Mouse (Mus musculus) cerebellum, postnatal 10 days (tissue): ENCODE measurements at regions not wholly inside any gene's neighbourhood (a gene's known extent, or its start where the extent isn't known, plus 50 kb on each side); places are given as distances from the start of the nearest gene placed in this dataset.

Experiments used
- DNase-seq, 2 experiments: peaks; one replicate each; pipeline ENCODE4 v3.0.0; 2021; ENCODE audit warnings: mixed read lengths in 2 of 2

DNA sequence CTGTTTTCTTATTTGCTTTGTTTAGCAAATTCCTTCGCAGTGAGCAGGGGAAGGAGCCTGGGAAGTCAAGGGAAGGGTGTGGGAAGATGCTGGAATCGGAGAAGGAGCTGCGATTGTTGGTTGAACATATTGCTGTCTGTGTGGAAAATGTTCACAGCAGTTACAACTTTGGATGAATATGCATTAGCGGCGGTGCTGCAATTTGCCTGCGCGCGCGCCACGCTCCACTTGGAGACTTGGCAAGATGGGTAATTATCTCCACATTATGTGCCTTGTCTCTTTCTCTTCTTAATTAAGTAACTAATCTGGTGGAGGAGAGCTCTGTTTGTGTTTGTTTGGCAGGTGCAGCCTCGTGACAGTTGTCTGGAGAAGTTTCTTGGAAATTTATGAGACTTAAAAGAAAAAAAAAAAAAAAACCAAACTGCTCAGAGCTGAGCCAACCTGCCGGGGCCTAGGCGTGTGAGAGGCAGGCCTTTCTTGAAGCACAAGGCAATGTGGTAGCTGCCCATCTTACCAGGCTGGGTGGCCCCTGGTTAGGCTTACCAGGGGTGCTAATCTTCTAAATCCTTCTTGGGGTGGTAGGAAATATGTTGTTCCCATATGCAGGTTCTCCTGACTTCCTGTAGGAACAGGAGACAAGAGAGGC, 279.2 kb upstream of the Tle3 start:
- peak in 1 of 2 experiments; percentile 38 for DNase-seq

DNA sequence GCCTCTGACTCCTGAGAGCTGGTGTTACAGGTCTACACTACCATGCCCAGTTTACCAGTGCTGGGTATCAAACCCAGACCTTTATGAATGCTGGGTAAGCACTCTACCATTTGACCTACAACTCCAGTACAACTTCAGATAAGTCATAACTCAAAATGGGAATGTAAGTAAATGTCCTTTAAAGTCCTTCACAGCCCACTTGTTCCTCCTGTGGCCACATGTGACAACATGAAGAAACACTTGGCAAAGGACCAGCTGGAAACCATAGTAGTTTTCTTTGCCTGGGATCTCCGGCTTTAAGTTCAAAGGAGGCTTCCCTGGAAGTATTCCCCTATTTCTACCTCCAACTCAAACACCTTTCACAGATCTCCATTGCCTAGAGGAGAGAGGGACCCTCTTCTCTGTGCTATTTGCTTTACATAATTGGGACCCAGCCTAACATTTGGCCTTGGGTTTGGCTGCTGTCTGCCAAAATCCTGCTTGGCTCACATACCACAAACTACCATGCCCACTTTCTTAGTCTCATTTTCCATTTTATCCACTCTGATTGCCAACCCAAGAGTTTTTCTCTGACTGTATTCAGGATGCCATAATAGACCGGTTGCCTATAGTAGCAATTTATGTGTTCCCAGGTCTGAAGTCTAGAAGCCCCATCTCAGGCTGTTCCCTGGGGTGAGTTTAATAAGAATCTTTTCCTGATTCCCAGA, 276.9 kb upstream of the Tle3 start:
- peak; percentile 37 to 58 for DNase-seq

DNA sequence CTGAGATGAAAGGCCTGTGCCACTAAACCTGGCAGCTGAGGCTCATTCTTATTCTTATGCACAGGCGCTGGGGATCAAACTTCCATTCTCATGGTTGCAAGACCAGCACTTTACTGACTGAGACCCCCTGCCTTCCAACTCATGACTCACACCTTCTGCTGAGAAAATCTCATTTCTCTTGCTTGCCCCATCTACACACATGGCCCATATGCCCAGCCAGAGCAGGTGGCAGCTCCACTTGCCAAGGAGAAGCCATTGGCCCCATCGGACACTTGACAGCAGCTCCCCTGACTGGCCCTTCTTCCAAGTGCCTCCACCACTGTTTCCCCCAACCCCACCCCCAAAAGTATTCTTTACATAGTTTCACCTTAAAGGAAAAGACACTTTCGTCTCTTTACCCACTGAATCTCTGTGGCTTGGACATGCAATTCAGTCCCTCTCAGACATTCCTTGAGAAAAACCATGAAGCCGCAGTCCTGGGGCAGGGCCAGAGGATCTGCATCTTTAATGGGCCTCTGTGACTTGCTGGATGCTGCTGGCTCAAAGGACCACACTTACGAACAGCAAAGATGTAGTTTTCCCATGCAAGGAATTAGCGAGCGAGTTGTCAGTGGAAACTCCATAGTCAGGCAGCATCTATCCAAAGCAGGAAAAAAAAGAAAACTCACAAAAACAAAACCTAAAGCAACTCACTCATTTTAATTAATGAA, 270.3 kb upstream of the Tle3 start:
- DNase-seq = peak; percentile 78 to 86

DNA sequence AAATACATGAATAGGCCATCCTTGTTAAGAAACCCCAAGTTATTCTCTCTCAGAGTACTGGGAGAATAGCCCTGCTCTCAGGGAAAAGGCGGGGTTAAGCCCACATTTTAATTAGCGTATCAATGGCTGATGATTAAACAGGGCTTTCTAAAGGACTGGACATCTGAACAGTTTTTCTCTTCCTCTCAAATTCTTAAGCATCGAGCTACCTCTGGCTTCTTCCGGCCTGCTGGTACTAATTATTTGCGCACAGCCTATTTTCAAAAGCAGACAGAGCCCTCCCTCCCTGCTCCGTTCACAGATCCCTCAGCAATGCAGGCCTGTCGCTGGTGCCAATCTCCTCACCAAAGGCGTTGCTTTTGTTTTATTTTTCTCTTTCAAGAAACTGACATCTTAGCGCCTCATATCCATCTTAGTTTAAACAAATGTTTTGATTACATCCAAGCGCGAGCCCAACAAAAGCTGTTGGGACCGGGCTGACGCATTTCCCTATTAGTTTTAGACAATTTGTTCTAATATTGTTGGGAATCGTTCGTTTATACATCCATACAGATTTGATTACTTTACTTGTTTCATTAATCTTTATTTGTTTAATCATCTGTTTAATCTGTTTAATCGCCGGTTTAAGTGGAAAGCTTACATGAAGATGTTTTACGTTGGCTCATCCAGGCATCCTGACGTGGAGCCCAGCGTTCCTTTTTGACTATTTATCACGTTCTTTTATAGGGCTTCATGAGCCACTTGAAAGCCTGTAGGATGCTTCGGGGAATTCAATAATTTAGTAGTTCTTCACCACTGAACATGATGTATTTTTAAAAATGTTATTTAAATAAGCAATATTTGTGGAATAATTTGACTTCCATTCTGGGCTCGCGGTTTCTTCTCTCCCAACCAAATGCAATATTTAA, 269.5 kb upstream of the Tle3 start:
- DNase-seq = peak in 1 of 2 experiments; percentile 27

DNA sequence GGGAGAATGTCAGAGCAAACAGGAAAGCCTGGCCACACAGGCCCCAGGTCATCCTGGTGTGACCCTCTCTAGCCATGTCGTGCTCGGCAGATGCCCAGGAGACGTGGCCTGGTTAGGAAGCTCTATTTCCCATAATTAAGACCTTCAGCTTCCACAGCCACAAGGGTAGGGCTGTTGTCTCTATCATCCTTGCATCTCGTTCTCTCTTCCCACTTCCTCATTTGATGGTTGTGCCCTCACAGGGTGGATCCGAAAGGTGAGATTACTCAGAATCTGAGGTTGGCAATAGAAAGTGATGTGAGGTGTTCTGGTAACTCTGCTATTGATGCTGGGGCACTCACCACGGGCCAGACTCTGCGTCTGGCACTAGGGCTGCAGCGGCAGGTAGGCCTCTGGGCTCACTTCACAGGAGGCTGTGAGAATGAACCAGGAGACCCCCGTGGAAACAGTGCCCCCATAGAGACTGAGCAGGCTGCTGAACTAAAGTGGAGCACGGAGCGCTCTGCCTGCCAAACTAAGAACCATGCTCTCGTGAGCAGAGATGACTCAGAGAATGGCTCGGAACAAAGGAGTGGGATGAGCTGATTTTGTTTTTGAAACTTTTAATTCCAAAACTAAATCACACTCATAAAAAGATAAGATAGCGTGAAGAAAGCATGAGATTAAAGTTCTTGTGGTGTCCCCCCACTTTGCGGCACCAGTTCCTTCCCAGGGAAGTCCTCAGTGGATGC, 266.5 kb upstream of the Tle3 start:
- DNase-seq = no peak

DNA sequence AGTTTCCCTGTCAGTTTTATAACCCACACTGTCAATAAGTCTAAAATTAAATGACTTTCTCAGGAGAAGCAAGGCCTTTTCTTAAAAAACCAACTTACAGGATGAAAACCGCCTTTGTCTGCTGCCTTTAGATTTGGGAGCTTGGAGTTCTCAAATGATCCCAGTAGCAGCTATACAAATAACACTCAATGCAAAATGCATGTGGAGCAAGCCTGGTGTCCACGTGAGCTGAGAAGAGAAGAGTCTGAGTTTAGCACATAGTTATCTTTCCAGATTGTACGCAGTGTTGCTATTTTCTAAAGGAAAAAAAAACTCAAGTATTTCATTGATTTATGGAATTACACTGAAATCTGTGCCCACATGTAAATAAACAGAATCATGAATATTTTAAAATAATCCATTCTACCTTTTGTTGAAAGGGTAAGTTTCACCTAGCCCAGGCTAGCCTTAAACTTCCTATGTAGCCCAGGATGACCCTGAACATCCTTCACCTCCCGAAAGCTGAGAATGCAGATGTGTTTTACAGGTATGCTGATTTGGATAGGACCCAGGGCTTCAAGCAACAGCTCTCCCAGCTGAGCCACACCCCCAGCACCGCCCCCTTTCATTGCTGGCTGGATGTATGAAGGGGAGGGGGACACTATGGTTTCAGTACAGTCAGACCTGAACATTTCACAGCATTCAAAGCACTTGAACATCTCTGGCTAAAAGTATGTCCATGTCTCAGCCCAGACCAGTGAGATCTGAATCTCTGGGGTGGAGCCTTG, 262.5 kb upstream of the Tle3 start:
- DNase-seq = no peak

DNA sequence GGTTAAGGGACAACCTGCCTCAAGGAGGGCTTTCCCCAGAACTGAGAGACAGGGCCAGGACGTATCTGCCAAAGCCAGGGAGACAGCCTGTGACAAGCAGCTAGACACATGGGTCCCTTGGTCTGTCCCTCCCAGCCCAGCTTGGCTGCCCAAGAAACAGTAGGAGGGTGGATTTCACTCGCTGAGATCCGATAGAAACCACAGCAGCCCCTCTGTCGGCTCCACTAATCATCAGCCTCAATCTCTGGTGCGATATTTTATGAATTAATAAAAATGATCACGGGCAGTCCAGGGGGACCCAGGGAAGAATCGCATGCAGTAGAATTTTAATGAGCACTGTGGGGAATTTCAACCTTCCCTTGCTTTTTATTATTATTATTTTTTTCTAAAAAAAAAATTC, 261.0 kb upstream of the Tle3 start:
- DNase-seq = peak; percentile 64 to 76

DNA sequence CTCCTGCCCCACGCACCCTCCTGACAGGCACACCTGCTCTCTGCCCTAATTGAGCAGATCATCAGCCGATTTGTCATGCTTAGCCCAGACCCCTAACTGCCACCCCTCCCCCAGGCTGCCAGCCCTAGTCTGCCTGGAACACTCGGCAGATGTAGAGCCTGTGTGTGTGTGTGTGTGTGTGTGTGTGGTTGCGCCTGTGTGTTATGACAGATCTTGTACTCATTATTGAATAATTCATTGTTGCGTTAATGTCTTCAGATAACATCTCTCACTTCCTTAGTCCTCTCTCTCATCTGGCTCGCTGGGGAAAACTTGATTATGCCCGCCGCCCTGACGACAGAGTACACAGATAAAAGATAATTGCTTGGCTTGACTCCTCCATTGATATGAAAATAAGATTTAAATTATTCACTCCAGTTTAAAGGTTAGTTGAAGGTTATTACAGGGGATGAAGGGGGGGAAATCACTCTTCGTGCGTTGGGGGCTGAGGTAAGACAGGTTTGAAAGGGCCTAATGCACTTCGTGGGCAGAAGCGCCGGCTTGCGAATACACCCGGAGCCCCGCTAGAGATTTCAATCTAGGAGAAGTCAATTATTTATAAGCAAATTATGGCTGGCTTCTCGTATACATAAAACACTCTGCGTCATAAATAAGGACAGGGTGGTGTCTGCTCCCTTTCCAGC, 260.3 kb upstream of the Tle3 start:
- DNase-seq = peak; percentile 86 to 94

DNA sequence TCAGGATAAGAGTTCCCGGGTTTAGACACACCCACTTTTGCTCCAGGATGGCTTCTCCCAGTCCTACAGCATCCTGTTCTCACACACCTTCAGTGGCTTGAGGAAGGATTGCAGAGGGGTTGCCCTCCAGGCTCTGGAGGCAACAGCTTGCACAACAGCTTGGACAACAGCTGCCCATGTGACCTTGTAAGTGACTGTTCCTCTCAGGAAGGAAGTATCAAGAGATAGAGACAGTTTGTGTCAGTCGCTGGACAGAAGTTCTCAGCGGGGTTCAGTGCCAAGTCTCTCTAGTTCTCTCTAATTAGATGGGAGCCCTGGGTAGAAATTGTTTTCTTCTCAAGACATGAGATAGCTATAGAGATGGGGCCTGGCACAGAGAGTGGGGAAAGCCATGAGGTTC, 252.9 kb upstream of the Tle3 start:
- peak in 1 of 2 experiments; percentile 22 for DNase-seq

DNA sequence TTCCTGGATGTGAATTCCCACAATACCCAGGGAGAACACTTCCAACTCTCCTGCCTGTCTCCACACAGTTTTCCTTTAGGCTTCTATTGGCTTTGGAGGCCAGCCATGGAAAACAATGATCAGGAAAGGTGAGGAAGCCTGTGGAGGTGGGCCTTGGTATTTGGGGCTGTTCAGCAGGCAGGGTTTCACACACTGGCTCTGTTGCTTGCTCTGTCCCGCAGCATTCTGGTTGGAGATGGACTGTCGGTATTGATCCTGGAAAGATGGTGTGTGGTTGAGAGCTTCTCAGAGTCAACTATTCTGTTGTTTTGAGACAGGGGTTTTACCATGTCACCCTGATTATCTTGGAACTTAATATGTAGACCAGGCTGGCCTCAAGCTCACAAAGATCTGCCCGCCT, 251.6 kb upstream of the Tle3 start:
- no peak for DNase-seq

DNA sequence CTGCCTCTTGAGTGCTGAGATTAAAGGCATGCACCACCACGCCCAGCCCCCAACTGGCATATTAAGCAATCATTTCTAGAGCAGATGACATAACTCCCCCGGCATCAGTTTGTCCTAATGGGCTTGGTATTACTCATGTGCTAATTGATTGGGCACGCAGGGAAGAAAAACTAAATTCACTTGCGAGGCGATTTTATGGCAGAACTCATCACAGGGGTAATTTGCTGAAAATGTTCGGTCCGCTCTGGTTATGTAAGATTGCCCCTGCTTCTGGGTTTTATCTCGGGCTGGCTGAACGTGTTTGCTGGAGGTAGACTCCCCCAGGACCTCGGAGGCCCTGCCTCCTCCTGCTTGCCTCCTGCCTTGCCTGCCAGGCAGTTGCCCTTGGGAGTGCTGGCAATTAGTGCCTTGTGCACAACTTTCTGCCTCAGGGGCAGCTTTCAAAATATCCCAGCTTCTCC, 251.2 kb upstream of the Tle3 start:
- no peak for DNase-seq

DNA sequence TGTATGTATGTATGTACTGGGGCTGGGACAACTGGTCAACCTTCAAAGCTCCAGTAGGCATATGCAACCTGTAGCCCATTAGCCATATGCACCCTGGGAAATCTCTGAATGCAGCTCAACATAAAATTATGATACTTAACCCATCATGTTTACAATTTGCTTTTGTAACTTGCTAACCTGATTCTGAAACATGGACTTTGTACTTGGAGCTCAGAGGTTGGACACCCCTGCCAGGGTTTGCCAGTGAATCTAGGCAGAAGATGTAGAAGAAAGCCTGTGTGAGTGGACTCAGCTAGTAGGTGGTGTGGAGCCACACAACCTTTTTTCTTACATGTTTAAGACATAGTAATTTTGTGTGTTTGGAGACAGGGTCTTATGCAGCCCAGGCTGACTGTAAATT, 248.7 kb upstream of the Tle3 start:
- no peak for DNase-seq

DNA sequence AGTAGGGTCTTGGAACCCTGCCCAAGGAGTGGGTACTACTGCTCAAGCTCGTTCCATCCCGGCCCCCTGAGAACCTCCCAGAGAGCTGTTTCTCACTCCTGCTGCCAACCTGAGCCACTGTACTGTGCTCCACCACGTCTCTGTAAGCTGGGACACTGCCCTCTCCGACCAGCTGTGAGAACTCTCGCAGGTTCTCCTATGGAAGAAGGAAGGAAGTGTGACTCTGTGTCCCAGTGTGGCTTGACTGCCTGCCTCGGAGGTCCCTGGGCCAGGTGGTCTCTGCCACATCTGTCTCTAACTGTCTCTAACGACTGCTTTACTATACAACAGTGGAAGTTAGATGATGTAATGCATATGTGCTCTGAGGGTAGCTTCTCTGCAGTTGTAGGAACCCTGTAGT, 246.4 kb upstream of the Tle3 start:
- peak; percentile 26 to 42 for DNase-seq

DNA sequence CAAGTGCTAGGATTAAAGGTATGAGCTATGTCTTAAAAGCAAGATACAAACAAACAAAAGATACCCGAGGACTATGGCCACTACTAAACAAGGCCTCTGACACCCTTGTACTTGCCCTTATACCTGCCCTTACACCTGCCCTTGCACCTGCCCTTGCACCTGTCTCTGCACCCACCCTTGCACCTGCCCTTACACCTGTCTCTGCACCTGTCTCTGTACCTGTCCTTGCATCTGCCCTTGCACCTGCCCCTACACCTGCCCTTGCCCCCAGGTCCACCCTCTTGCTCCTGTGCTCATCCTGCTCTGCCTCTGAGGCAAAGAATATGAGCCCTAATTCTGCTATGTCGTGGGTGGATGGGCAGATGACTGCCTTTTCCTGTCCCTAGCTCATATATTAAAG, 244.1 kb upstream of the Tle3 start:
- DNase-seq = no peak

DNA sequence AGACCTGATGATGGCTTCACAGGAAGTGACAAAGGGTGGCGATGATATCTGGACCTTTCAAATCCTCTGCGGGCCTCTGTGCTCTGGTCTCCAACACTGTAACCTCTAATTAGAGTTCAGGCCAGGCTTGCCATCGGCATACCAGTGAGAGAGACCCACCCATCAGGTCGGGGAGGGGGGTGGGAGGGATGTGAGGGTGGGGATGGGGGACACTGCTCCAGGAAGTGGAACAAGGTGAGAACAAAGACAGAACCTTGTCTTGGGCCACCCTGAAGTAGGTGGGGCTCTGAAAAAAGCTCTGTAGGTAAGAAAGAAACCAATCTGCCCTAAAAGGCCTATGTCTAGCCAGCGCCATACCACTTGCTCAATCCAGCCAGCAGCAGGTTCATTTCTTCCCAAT, 243.0 kb upstream of the Tle3 start:
- no peak for DNase-seq

DNA sequence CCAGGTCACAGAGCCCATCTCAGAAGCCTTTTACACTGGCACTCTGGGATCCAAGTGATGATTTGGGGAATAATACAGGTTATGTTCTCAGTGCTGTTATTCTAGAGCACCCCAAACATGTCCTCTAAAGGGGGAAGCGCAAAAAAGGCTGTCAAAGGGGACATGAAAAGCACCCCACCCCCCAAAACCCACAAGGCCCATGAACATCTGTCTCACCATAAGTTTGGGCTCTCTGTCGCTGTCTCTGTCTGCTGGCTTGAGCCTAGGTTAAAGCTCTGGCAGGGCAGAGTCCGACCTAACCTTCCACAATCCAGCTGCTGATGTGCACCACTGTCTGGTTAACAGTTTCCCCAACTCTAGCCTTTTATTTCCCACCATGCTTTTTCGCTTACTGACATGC, 241.3 kb upstream of the Tle3 start:
- no peak for DNase-seq

DNA sequence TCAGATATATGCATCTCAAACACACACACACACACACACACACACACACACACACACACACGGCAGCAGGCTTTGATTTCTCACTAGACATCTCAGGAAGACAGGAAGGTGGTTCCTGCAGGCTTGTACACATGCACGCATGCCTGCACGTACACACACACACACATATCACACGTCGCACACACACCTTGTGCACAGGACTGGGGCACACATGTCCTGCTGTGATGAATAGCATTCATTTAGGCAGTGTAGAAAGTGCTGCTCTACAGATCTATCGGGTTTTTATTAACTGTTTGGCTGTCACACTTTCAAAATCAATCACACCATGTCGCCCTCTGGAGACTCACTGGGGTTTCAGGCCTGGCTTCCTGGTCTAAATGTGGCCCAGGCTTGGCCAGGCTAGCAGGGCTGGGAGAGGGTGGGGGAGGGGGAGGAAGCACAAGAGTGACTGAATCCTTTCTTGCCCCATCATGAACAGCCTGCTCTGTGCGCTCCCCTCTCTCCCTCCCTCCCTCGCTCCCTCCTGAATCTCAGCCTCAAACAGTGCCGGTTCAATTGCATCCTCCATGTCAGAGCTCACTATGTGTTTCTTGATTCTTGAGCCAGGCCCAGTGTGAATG, 236.8 kb upstream of the Tle3 start:
- peak in 1 of 2 experiments; percentile 35 for DNase-seq

DNA sequence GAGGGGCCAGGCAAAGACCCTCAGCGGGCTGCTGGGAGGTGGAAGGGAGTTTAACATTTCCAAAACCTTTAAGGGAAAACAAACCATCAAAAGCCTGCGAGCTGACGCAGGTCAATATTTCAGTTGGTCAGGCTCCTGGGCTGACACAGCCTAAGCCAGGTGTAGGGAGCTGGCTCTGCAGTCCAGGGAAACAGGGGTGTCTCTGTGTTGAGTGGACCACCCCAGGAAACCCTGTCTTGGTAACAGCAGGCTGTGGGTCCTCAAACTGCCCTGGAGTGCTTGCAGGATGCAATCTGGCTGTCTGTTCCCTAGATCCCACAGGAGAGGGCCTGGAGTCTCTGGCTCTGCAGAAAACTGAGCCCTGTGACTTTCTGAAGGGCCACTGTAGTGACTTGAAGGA, 236.2 kb upstream of the Tle3 start:
- DNase-seq = no peak

DNA sequence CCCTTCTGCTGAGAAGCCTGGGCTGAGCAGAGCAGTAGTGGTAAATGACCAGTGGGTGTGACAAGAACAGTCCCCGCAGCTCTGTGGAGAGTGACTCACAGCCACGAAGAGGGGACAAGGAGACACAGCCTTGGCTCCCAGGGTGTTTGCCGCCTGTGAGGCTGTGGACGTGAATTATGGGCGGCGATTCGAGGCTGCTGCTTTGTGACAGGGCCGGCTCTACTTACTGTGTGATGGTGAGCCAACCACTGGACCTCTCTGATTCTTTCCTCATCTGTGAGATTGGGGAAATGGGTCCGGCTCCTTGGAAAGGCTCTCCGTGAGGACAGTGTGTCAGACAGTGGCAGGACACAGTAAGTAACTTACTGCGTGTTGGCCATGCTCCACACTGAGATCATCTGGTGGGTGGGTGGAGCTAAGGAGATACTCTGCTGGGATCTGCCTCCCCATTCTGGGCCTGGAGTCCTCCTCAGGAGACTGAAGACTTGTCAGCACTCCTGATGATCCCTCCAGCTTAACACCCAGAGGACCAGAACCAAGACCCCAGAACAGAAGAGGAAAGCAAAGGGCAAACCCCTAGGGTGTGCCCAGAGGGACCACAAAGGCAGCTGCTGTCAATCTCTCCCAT, 233.3 kb upstream of the Tle3 start:
- DNase-seq = no peak

DNA sequence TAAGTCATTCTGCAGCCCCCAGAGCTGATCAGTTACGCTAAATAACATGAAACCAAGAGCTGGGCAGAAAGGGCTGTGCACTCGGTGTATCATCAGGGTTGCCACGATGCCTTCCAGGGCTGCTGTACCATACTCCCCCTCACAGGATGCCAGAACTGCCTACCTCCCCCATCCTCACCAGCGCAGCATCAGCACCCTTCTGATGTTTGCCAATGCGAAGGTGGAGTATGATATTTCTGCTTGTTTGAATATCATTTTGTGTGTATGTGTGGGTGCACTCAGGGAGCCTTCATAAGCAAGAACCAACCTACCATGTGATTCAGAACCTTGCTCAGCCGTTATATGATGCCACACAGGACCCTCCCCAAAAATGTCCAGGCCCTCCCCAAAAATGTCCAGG, 229.1 kb upstream of the Tle3 start:
- no peak for DNase-seq
